In genomic region chr16:30977728-30978127, GRCm38 (mm10) we compare ENCODE assay signal across 13 mouse cellular contexts.
DNase-seq lines count a peak whose midpoint lies in the region; ATAC-seq and TF ChIP-seq lines count a peak whose summit lies in the region.
"Had no signal": no experiment of that assay in that cellular context is flagged by ENCODE, and none has a peak within 500 bp of the region (broad histone marks: within the 10 kb centered on the region; RNA-seq: fewer than 3 reads in every experiment).

No protein-coding gene starts in this region.

- H3K27ac ChIP-seq in gastrocnemius, adult 2 months = peak overlapping the region; percentile 53
- H3K27ac ChIP-seq in hindbrain, embryonic 10.5 days = peak overlapping the region; percentile 35; the same call in 1 of the 2 replicates
- H3K27ac ChIP-seq in hindbrain, embryonic 16.5 days (ENCODE audit: low read depth, low read length) = no peak overlapping the region
- no peak overlapping the region for H3K27ac ChIP-seq in midbrain, embryonic 14.5 days (replicated peaks; ENCODE audit: low read depth, low read length)
- no peak overlapping the region for H3K27ac ChIP-seq in midbrain, embryonic 10.5 days (replicated peaks)
- H3K27ac ChIP-seq in stomach, embryonic 15.5 days = 0 out of 2 replicates have a peak overlapping the region, but pooled peaks have one; percentile 44
- H3K27ac ChIP-seq: liver, embryonic 12.5 days; neural tube, embryonic 13.5 days had no signal

- H3K4me2 ChIP-seq in hindbrain, embryonic 16.5 days (ENCODE audit: low read length) = no peak overlapping the region
- H3K4me2 ChIP-seq in midbrain, embryonic 14.5 days (ENCODE audit: low read length) = no peak overlapping the region
- no peak overlapping the region for H3K4me2 ChIP-seq in stomach, embryonic 15.5 days
- H3K4me2 ChIP-seq: neural tube, embryonic 13.5 days had no signal

- no peaks in the 10 kb centered on the region for H3K9me3 ChIP-seq in hindbrain, embryonic 10.5 days
- H3K9me3 ChIP-seq in hindbrain, embryonic 16.5 days (ENCODE audit: control insufficient read depth, low read length) = no peaks in the 10 kb centered on the region
- no peaks in the 10 kb centered on the region for H3K9me3 ChIP-seq in midbrain, embryonic 14.5 days (ENCODE audit: control insufficient read depth, low read length)
- H3K9me3 ChIP-seq in midbrain, embryonic 10.5 days (replicated peaks) = no peaks in the 10 kb centered on the region
- no peaks in the 10 kb centered on the region for H3K9me3 ChIP-seq in stomach, embryonic 15.5 days
- H3K9me3 ChIP-seq: liver, embryonic 12.5 days; neural tube, embryonic 13.5 days had no signal

- H3K4me3 ChIP-seq in gastrocnemius, adult 2 months = no peak overlapping the region
- no peak overlapping the region for H3K4me3 ChIP-seq in hindbrain, embryonic 10.5 days
- H3K4me3 ChIP-seq in hindbrain, embryonic 16.5 days (ENCODE audit: low read length) = no peak overlapping the region
- no peak overlapping the region for H3K4me3 ChIP-seq in midbrain, embryonic 14.5 days (replicated peaks; ENCODE audit: low read depth, low read length)
- H3K4me3 ChIP-seq in midbrain, embryonic 10.5 days = no peak overlapping the region
- no peak overlapping the region for H3K4me3 ChIP-seq in stomach, embryonic 15.5 days (replicated peaks)
- H3K4me3 ChIP-seq in lung, adult 2 months (replicated peaks; ENCODE audit: extremely low read depth, low read depth, low read length) = no peak overlapping the region
- H3K4me3 ChIP-seq: layer of hippocampus, adult 2 months; liver, embryonic 12.5 days; myocyte; neural tube, embryonic 13.5 days had no signal

- H3K9ac ChIP-seq in hindbrain, embryonic 16.5 days (ENCODE audit: low read depth, low read length) = no peak overlapping the region
- H3K9ac ChIP-seq in midbrain, embryonic 14.5 days (replicated peaks; ENCODE audit: low read length) = no peak overlapping the region; the same call in 1 of the 2 replicates
- no peak overlapping the region for H3K9ac ChIP-seq in stomach, embryonic 15.5 days
- H3K9ac ChIP-seq: liver, embryonic 12.5 days; liver, postnatal 0 days; neural tube, embryonic 13.5 days had no signal

- H3K4me1 ChIP-seq in hindbrain, embryonic 10.5 days (replicated peaks) = peaks cover 22% of the 10 kb centered on the region
- peaks cover 16% of the 10 kb centered on the region for H3K4me1 ChIP-seq in hindbrain, embryonic 16.5 days (ENCODE audit: control insufficient read depth, insufficient read depth, low read depth, low read length)
- H3K4me1 ChIP-seq in midbrain, embryonic 14.5 days (ENCODE audit: control insufficient read depth, insufficient read depth, low read length) = peaks cover 7% of the 10 kb centered on the region; the same call in 1 of the 2 replicates
- peaks cover 14% of the 10 kb centered on the region for H3K4me1 ChIP-seq in midbrain, embryonic 10.5 days
- peaks cover 19% of the 10 kb centered on the region for H3K4me1 ChIP-seq in stomach, embryonic 15.5 days
- peaks cover 8% of the 10 kb centered on the region for H3K4me1 ChIP-seq in lung, adult 2 months (ENCODE audit: control insufficient read depth, insufficient read depth, low read length)

- 65% methylated on average over 6 of the region's 6 CpGs for WGBS in hindbrain, embryonic 10.5 days
- WGBS in hindbrain, embryonic 16.5 days = 53% methylated on average over 6 of the region's 6 CpGs
- WGBS in midbrain, embryonic 14.5 days = 27% methylated on average over 6 of the region's 6 CpGs
- WGBS in midbrain, embryonic 10.5 days = 47% methylated on average over 6 of the region's 6 CpGs
- WGBS in stomach, embryonic 15.5 days = 62% methylated on average over 6 of the region's 6 CpGs
- 56% methylated on average over 6 of the region's 6 CpGs for whole genome bisulfite sequencing in lung, adult 2 months

- no peak for ATAC-seq in hindbrain, embryonic 16.5 days
- no peak for ATAC-seq in midbrain, embryonic 14.5 days (ENCODE audit: low FRiP score, low TSS enrichment)
- no peak for ATAC-seq in stomach, embryonic 15.5 days (ENCODE audit: insufficient read depth, low FRiP score, low read depth)

- no peaks in the 10 kb centered on the region for H3K27me3 ChIP-seq in hindbrain, embryonic 10.5 days (ENCODE audit: insufficient read depth, poor library complexity, severe bottlenecking)
- H3K27me3 ChIP-seq in hindbrain, embryonic 16.5 days (replicated peaks; ENCODE audit: control insufficient read depth, insufficient read depth, low read length) = no peaks in the 10 kb centered on the region
- H3K27me3 ChIP-seq in midbrain, embryonic 14.5 days (ENCODE audit: control insufficient read depth, insufficient read depth, low read length) = no peaks in the 10 kb centered on the region
- no peaks in the 10 kb centered on the region for H3K27me3 ChIP-seq in midbrain, embryonic 10.5 days (ENCODE audit: low read depth, poor library complexity, severe bottlenecking)
- H3K27me3 ChIP-seq in stomach, embryonic 15.5 days (replicated peaks) = no peaks in the 10 kb centered on the region
- H3K27me3 ChIP-seq: liver, embryonic 12.5 days; neural tube, embryonic 13.5 days had no signal

- DNase-seq in gastrocnemius, adult 2 months = no peak
- DNase-seq in gastrocnemius, postnatal 4 days (ENCODE audit: low spot score in 2 of 2) = no peak
- no peak for DNase-seq in hindbrain, embryonic 10.5 days (ENCODE audit: low spot score)
- peak; percentile 36 for DNase-seq in midbrain, embryonic 14.5 days
- no peak for DNase-seq in midbrain, embryonic 10.5 days (ENCODE audit: low spot score)
- no peak for DNase-seq in lung, adult 2 months

- H3K36me3 ChIP-seq in hindbrain, embryonic 10.5 days = no peaks in the 10 kb centered on the region
- no peaks in the 10 kb centered on the region for H3K36me3 ChIP-seq in hindbrain, embryonic 16.5 days (ENCODE audit: control insufficient read depth, insufficient read depth, low read length)
- no peaks in the 10 kb centered on the region for H3K36me3 ChIP-seq in midbrain, embryonic 14.5 days (ENCODE audit: control insufficient read depth, insufficient read depth, low read length)
- H3K36me3 ChIP-seq in midbrain, embryonic 10.5 days = no peaks in the 10 kb centered on the region
- no peaks in the 10 kb centered on the region for H3K36me3 ChIP-seq in stomach, embryonic 15.5 days
- H3K36me3 ChIP-seq: liver, embryonic 12.5 days; neural tube, embryonic 13.5 days had no signal

- no peak for TF ChIP-seq CTCF in gastrocnemius, adult 2 months (IDR thresholded peaks at IDR 0.05)
- no peak for TF ChIP-seq CTCF in lung, adult 2 months (IDR thresholded peaks at IDR 0.05; ENCODE audit: insufficient read depth, low read length)

- TF ChIP-seq POLR2A in lung, adult 2 months (IDR thresholded peaks at IDR 0.05; ENCODE audit: borderline replicate concordance, extremely low read depth, low read depth, low read length) = no peak

- intact Hi-C loops in gastrocnemius, adult 2 months (cut with DNase I) = loop anchor here (1.0 to 10.0 kb wide), 3 partner anchors 89 to 380 kb away; no protein-coding TSS in a partner anchor

Comparison
In these comparisons a context has a peak if more than half of its experiments do, and no peak if none do; other contexts are left out.
1. H3K27ac ChIP-seq: peak in gastrocnemius, adult 2 months (single experiment), hindbrain, embryonic 10.5 days (single experiment) and stomach, embryonic 15.5 days (single experiment); none in hindbrain, embryonic 16.5 days (single experiment), midbrain, embryonic 14.5 days (single experiment) and midbrain, embryonic 10.5 days (single experiment).